Mouse (Mus musculus) spleen, adult 2 months (tissue): ENCODE data around the gene Ehf. TPM values are rescaled to one million over a fixed set of nuclear protein-coding genes. Genes with fewer than 3 reads are reported as not detected.
A peak's percentile ranks its signal among the peaks of the same experiment; 100 is the strongest.

Experiments
- DNase-seq, 2 experiments: peaks; one replicate each; pipeline versions ENCODE4 v3.0.0 to v3.0.0-alpha.2; 2012 to 2021; ENCODE audit warnings: low spot score in 2 of 2, low read depth in 1 of 2
- H3K27ac ChIP-seq: fragments of 200-500 bp; 2 replicates; pipeline ENCODE4 v1.5.1; 2012; ENCODE audit warnings: low read length, inconsistent platforms; ENCODE audit not compliant: insufficient read depth
- H3K27me3 ChIP-seq: fragments of 200-500 bp; 2 replicates; pipeline ENCODE4 v1.6.1; 2012; ENCODE audit warnings: mild to moderate bottlenecking, moderate library complexity, low read length, inconsistent platforms; ENCODE audit not compliant: control insufficient read depth, insufficient read depth
- H3K36me3 ChIP-seq: fragments of 200-500 bp; 2 replicates; pipeline ENCODE4 v1.6.1; 2012; ENCODE audit warnings: mild to moderate bottlenecking, low read length, inconsistent platforms; ENCODE audit not compliant: control insufficient read depth, insufficient read depth
- H3K4me1 ChIP-seq: fragments of 200-500 bp; 2 replicates; pipeline ENCODE4 v1.6.1; 2011; ENCODE audit warnings: inconsistent platforms; ENCODE audit not compliant: control insufficient read depth, insufficient read depth, insufficient read length
- H3K4me3 ChIP-seq: fragments of 200-500 bp; 2 replicates; pipeline ENCODE4 v1.5.1; 2011; ENCODE audit warnings: mild to moderate bottlenecking, inconsistent platforms; ENCODE audit not compliant: insufficient read depth, insufficient read length; ENCODE audit errors: extremely low read depth
- CTCF ChIP-seq: fragments of 200-500 bp; IDR thresholded peaks from 2 replicates; pipeline ENCODE4 v1.5.1; 2011; ENCODE audit warnings: mild to moderate bottlenecking, inconsistent platforms; ENCODE audit not compliant: insufficient read depth, insufficient read length, insufficient replicate concordance; ENCODE audit errors: extremely low read depth
- POLR2A ChIP-seq: fragments of 200-500 bp; IDR thresholded peaks from 2 replicates; pipeline ENCODE4 v1.6.1; 2011; ENCODE audit warnings: low read depth, low read length, inconsistent platforms
- WGBS: fragments of 180-500 bp; shearing (Covaris S2); methylation state at CpG from one replicate; pipeline ENCODE4 v1.1.7; 2018; 5-methylcytosine and 5-hydroxymethylcytosine counted together
- polyA plus RNA-seq: library from polyadenylated mRNA; depleted of rRNA; stranded (reverse); fragments of >200 nt; gene quantifications from 2 replicates; pipeline ENCODE4 v1.2.3, GENCODE M21; 2012

Gene Ehf
- polyA plus RNA-seq, 1 experiment = 3.2 TPM

- no peak for DNase-seq
- 79% methylated on average over 1 of the region's 1 CpGs for WGBS
- Histone ChIP-seq H3K27ac (no peak overlapping the region), H3K4me3 (no peak overlapping the region), H3K36me3 (no peaks in the 10 kb centered on the region), H3K4me1 (no peaks in the 10 kb centered on the region), H3K27me3 (no peaks in the 10 kb centered on the region)
- no peak for TF ChIP-seq CTCF
- no peak for TF ChIP-seq POLR2A
Measured at GRCm38 (mm10) chr2:103322171-103322570, 19.1 kb upstream of the Ehf start.

GRCm38 (mm10) chr2:103321638-103322037 is 18.6 kb upstream of the Ehf start:
- no peaks in the 10 kb centered on the region for H3K27me3 ChIP-seq
- H3K4me3 ChIP-seq = no peak overlapping the region
- WGBS = 77% methylated on average over 4 of the region's 4 CpGs
- no peak overlapping the region for H3K27ac ChIP-seq
- no peak for DNase-seq
- TF ChIP-seq CTCF = no peak
- TF ChIP-seq POLR2A = no peak
- H3K4me1 ChIP-seq = no peaks in the 10 kb centered on the region
- no peaks in the 10 kb centered on the region for H3K36me3 ChIP-seq

GRCm38 (mm10) chr2:103314002-103314401 is 10.9 kb upstream of the Ehf start:
- 80% methylated on average over 4 of the region's 4 CpGs for WGBS
- H3K27ac ChIP-seq = no peak overlapping the region

GRCm38 (mm10) chr2:103312640-103313039 is 9.6 kb upstream of the Ehf start:
- Histone ChIP-seq H3K27me3 (no peaks in the 10 kb centered on the region), H3K36me3 (no peaks in the 10 kb centered on the region), H3K4me3 (no peak overlapping the region), H3K4me1 (peaks cover 2% of the 10 kb centered on the region; the same call in 1 of the 2 replicates), H3K27ac (no peak overlapping the region)
- DNase-seq = no peak
- 80% methylated on average over 4 of the region's 4 CpGs for WGBS
- no peak for TF ChIP-seq POLR2A
- no peak for TF ChIP-seq CTCF

More at GRCm38 (mm10) chr2:103314002-103314401, 10.9 kb upstream of the Ehf start:
- DNase-seq = no peak
- Histone ChIP-seq H3K27me3 (no peaks in the 10 kb centered on the region), H3K4me1 (no peaks in the 10 kb centered on the region), H3K4me3 (no peak overlapping the region), H3K36me3 (no peaks in the 10 kb centered on the region)
- no peak for TF ChIP-seq POLR2A
- no peak for TF ChIP-seq CTCF

GRCm38 (mm10) chr2:103310663-103311062 is 7.6 kb upstream of the Ehf start:
- H3K27me3 ChIP-seq = no peaks in the 10 kb centered on the region
- TF ChIP-seq POLR2A (no peak), CTCF (no peak)
- peaks cover 2% of the 10 kb centered on the region; the same call in 1 of the 2 replicates for H3K4me1 ChIP-seq
- DNase-seq = no peak
- 72% methylated on average over 5 of the region's 5 CpGs for WGBS
- no peak overlapping the region for H3K4me3 ChIP-seq
- no peaks in the 10 kb centered on the region for H3K36me3 ChIP-seq
- no peak overlapping the region for H3K27ac ChIP-seq

- Histone ChIP-seq H3K27ac (no peak overlapping the region), H3K4me3 (no peak overlapping the region), H3K4me1 (peaks cover 2% of the 10 kb centered on the region; the same call in 1 of the 2 replicates), H3K36me3 (no peaks in the 10 kb centered on the region), H3K27me3 (no peaks in the 10 kb centered on the region)
- 74% methylated on average over 6 of the region's 6 CpGs for WGBS
- DNase-seq = no peak
- no peak for TF ChIP-seq CTCF
- TF ChIP-seq POLR2A = no peak
Measured at GRCm38 (mm10) chr2:103306686-103307085, 3.6 kb upstream of the Ehf start.

GRCm38 (mm10) chr2:103302669-103303068 is 409 bp downstream of the Ehf start:
- Histone ChIP-seq H3K36me3 (no peaks in the 10 kb centered on the region), H3K4me3 (no peak overlapping the region; the same call in 1 of the 2 replicates), H3K27me3 (no peaks in the 10 kb centered on the region), H3K4me1 (no peaks in the 10 kb centered on the region), H3K27ac (0 out of 2 replicates have a peak overlapping the region, but pooled peaks have one; percentile 13)
- no peak for DNase-seq
- TF ChIP-seq POLR2A = no peak
- no peak for TF ChIP-seq CTCF
- 67% methylated on average over 6 of the region's 6 CpGs for WGBS
